In genomic region chr9:110205526-110206404, GRCm38 (mm10) we compare ENCODE assay signal across 8 mouse cellular contexts. TPM values are rescaled to one million over a fixed set of nuclear protein-coding genes. Genes with fewer than 3 reads are reported as not detected.
DNase-seq lines count a peak whose midpoint lies in the region; ATAC-seq and TF ChIP-seq lines count a peak whose summit lies in the region.

No protein-coding gene starts in this region.

- H3K4me2 ChIP-seq in hindbrain, embryonic 12.5 days (replicated peaks) = peak overlapping the region; percentile 3; the same call in 1 of the 2 replicates
- H3K4me2 ChIP-seq in limb, embryonic 11.5 days (ENCODE audit: low read depth, severe bottlenecking) = no peak overlapping the region

- H3K4me1 ChIP-seq in hindbrain, embryonic 12.5 days = peaks cover 24% of the 10 kb centered on the region
- H3K4me1 ChIP-seq in limb, embryonic 11.5 days (ENCODE audit: control insufficient read depth, insufficient read depth, low read length) = no peaks in the 10 kb centered on the region
- no peaks in the 10 kb centered on the region for H3K4me1 ChIP-seq in lung, adult 2 months (ENCODE audit: control insufficient read depth, insufficient read depth, low read length)

- H3K27ac ChIP-seq in hindbrain, embryonic 12.5 days = peak overlapping the region; percentile 90
- H3K27ac ChIP-seq in limb, embryonic 11.5 days (replicated peaks; ENCODE audit: low read depth, low read length) = peak overlapping the region; percentile 78

- DNase-seq in Muller cell, postnatal 12 days (ENCODE audit: inconsistent ontology term) = peak; percentile 97
- DNase-seq in embryo, embryonic 11 days = peak; percentile 83
- peak; percentile 58 for DNase-seq in limb, embryonic 11.5 days (ENCODE audit: low spot score)
- DNase-seq in right cerebral cortex, postnatal 14 days = peak; percentile 26
- DNase-seq in lung, adult 2 months = no peak
- no peak for DNase-seq in spleen, adult 18-20 months
- no peak for DNase-seq in adrenal gland, postnatal 25 days

- no peak for TF ChIP-seq CTCF in lung, adult 2 months (IDR thresholded peaks at IDR 0.05; ENCODE audit: insufficient read depth, low read length)

- H3K9me3 ChIP-seq in hindbrain, embryonic 12.5 days (replicated peaks) = no peaks in the 10 kb centered on the region
- no peaks in the 10 kb centered on the region for H3K9me3 ChIP-seq in limb, embryonic 11.5 days (ENCODE audit: control insufficient read depth, low read length)

- 17% methylated on average over 15 of the region's 15 CpGs for WGBS in hindbrain, embryonic 12.5 days
- WGBS in limb, embryonic 11.5 days = 74% methylated on average over 15 of the region's 15 CpGs
- 77% methylated on average over 15 of the region's 15 CpGs for WGBS in lung, adult 2 months

- no peak for TF ChIP-seq POLR2A in lung, adult 2 months (IDR thresholded peaks at IDR 0.05; ENCODE audit: borderline replicate concordance, extremely low read depth, low read depth, low read length)

- ATAC-seq in hindbrain, embryonic 12.5 days (ENCODE audit: low FRiP score) = peak; percentile 93
- ATAC-seq in limb, embryonic 11.5 days (ENCODE audit: insufficient number of reproducible peaks, low FRiP score, low TSS enrichment, low read depth) = peak; percentile 85

- H3K4me3 ChIP-seq in hindbrain, embryonic 12.5 days = no peak overlapping the region
- H3K4me3 ChIP-seq in limb, embryonic 11.5 days (ENCODE audit: low read depth, low read length) = no peak overlapping the region
- H3K4me3 ChIP-seq in lung, adult 2 months (replicated peaks; ENCODE audit: extremely low read depth, low read depth, low read length) = no peak overlapping the region

- peaks cover 68% of the 10 kb centered on the region for H3K36me3 ChIP-seq in hindbrain, embryonic 12.5 days
- H3K36me3 ChIP-seq in limb, embryonic 11.5 days (ENCODE audit: control insufficient read depth, insufficient read depth, low read length) = peaks cover 25% of the 10 kb centered on the region

- H3K27me3 ChIP-seq in hindbrain, embryonic 12.5 days = no peaks in the 10 kb centered on the region
- no peaks in the 10 kb centered on the region for H3K27me3 ChIP-seq in limb, embryonic 11.5 days (ENCODE audit: control insufficient read depth, insufficient read depth, low read length)

- H3K9ac ChIP-seq in hindbrain, embryonic 12.5 days = no peak overlapping the region
- no peak overlapping the region for H3K9ac ChIP-seq in limb, embryonic 11.5 days (ENCODE audit: low read length)

RNA-seq across cellular contexts. Expression of gene Cspg5, which starts 37.8 kb away (rescaled TPM):
- 27.3 and 27.7 TPM in 2 replicates for polyA plus RNA-seq in hindbrain, embryonic 12.5 days (2016; fragmentation: Nextera tagmentation; extraction: Ambion mirVana)
- 0.32 and 0.35 TPM in 2 replicates for polyA plus RNA-seq in limb, embryonic 11.5 days (2014; fragmentation: Nextera tagmentation; extraction: Ambion mirVana)
- polyA plus RNA-seq in lung, adult 2 months (2012; rRNA removed) = 0.61 and 0.71 TPM in 2 replicates
- 23.1 and 26.6 TPM in 2 replicates for total RNA-seq in adrenal gland, postnatal 25 days (2021)

Comparison
In these comparisons a context has a peak if more than half of its experiments do, and no peak if none do; other contexts are left out.
1. DNase-seq: peak in Muller cell, postnatal 12 days (single experiment), embryo, embryonic 11 days (single experiment), limb, embryonic 11.5 days (single experiment) and right cerebral cortex, postnatal 14 days (single experiment); none in lung, adult 2 months (single experiment), spleen, adult 18-20 months (0 of 2) and adrenal gland, postnatal 25 days (single experiment).
2. RNA of gene Cspg5, which starts 37.8 kb away (polyA plus RNA-seq): 27.3 to 27.7 TPM in hindbrain, embryonic 12.5 days; 0.61 to 0.71 TPM in lung, adult 2 months and 0.32 to 0.35 TPM in limb, embryonic 11.5 days; every median in the first group is over 10 times any median in the second.